Mouse (Mus musculus) embryonic facial prominence, embryonic 15.5 days (tissue): ENCODE results near the gene Nfatc2ip. TPM values are rescaled to one million over a fixed set of nuclear protein-coding genes. Genes with fewer than 3 reads are reported as not detected.

Experiments
- ATAC-seq: fragments of 200-750 bp; cut with Nextera tagmentation; 2 replicates; pipeline ENCODE4 v1.8.0; 2017; ENCODE audit warnings: low read depth, moderate TSS enrichment; ENCODE audit not compliant: insufficient number of reproducible peaks, low FRiP score, low TSS enrichment
- H3K27ac ChIP-seq: fragments of 300-500 bp; sonication (generic); replicated peaks from 2 replicates; pipeline ENCODE4 v1.5.1; 2015; ENCODE audit warnings: mild to moderate bottlenecking, inconsistent platforms
- H3K27me3 ChIP-seq: fragments of 300-500 bp; sonication (generic); 2 replicates; pipeline ENCODE4 v1.6.1; 2015; ENCODE audit warnings: inconsistent platforms
- H3K36me3 ChIP-seq: fragments of 300-500 bp; sonication (generic); 2 replicates; pipeline ENCODE4 v1.6.1; 2015; ENCODE audit warnings: mild to moderate bottlenecking, inconsistent platforms
- H3K4me1 ChIP-seq: fragments of 300-500 bp; sonication (generic); 2 replicates; pipeline ENCODE4 v1.6.1; 2015; ENCODE audit warnings: inconsistent platforms
- H3K4me2 ChIP-seq: fragments of 300-500 bp; sonication (generic); replicated peaks from 2 replicates; pipeline ENCODE4 v1.6.1; 2015; ENCODE audit warnings: mild to moderate bottlenecking, inconsistent platforms
- H3K4me3 ChIP-seq: fragments of 300-500 bp; sonication (generic); replicated peaks from 2 replicates; pipeline ENCODE4 v1.5.1; 2015; ENCODE audit warnings: mild to moderate bottlenecking, inconsistent platforms
- H3K9ac ChIP-seq: fragments of 300-500 bp; sonication (generic); 2 replicates; pipeline ENCODE4 v1.6.1; 2015; ENCODE audit warnings: inconsistent platforms
- H3K9me3 ChIP-seq: fragments of 300-500 bp; sonication (generic); replicated peaks from 2 replicates; pipeline ENCODE4 v1.6.1; 2016; ENCODE audit warnings: inconsistent platforms
- WGBS: fragments of 180-500 bp; shearing (Covaris S2); methylation state at CpG from one replicate; pipeline ENCODE4 v1.1.7; 2015; 5-methylcytosine and 5-hydroxymethylcytosine counted together
- microRNA-seq: library from miRNA; unstranded; fragments of <30 nt; microRNA quantifications from one replicate; pipeline ENCODE4, GENCODE M21; 2016; ENCODE audit warnings: borderline number of aligned reads
- polyA plus RNA-seq: library from polyadenylated mRNA; unstranded; fragments of >200 nt; fragmentation: Nextera tagmentation; extraction: Ambion mirVana; gene quantifications from 2 replicates; pipeline ENCODE4 v1.2.1, GENCODE M21; 2015

Gene Nfatc2ip
- polyA plus RNA-seq, 1 experiment from 2014 or later = 3.2 TPM

DNA sequence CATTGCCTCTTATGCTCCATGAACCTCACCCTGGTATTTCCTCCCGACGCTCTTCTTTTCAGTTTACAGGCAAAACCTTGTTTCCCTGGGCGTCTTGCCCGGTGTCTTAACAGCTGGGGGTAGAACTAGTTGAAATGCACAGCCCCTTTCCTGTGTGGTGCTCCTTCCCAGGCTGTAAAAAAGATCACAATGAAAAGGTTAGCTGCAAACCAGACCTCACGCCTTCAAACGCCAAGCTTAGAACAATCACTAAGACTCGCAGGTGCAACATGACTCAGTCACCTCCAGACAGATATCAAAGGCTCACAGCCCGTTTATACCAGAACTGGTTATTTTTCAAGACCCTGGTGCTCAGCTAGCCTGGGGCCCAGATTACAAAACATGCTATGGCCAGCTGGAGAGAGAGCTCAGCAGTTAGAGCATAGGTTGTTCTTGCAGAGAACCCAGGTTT is 57.0 kb downstream of the Nfatc2ip start:
- H3K4me1 ChIP-seq = no peaks in the 10 kb centered on the region
- no peaks in the 10 kb centered on the region; the same call in 1 of the 2 replicates for H3K27me3 ChIP-seq
- no peak overlapping the region for H3K27ac ChIP-seq
- no peak overlapping the region for H3K9ac ChIP-seq
- H3K4me3 ChIP-seq = no peak overlapping the region
- H3K9me3 ChIP-seq = no peaks in the 10 kb centered on the region
- 65% methylated on average over 8 of the region's 8 CpGs for WGBS
- H3K4me2 ChIP-seq = no peak overlapping the region
- H3K36me3 ChIP-seq = no peaks in the 10 kb centered on the region
- ATAC-seq = no peak

GRCm38 (mm10) chr7:126338906-126339305 is 57.6 kb downstream of the Nfatc2ip start:
- H3K9me3 ChIP-seq = no peaks in the 10 kb centered on the region
- no peaks in the 10 kb centered on the region for H3K36me3 ChIP-seq
- no peak overlapping the region for H3K27ac ChIP-seq
- no peak overlapping the region for H3K4me2 ChIP-seq
- no peak overlapping the region for H3K9ac ChIP-seq
- no peaks in the 10 kb centered on the region; the same call in 1 of the 2 replicates for H3K27me3 ChIP-seq
- no peaks in the 10 kb centered on the region for H3K4me1 ChIP-seq
- no peak overlapping the region for H3K4me3 ChIP-seq
- ATAC-seq = no peak
- WGBS = 82% methylated on average over 8 of the region's 8 CpGs

DNA sequence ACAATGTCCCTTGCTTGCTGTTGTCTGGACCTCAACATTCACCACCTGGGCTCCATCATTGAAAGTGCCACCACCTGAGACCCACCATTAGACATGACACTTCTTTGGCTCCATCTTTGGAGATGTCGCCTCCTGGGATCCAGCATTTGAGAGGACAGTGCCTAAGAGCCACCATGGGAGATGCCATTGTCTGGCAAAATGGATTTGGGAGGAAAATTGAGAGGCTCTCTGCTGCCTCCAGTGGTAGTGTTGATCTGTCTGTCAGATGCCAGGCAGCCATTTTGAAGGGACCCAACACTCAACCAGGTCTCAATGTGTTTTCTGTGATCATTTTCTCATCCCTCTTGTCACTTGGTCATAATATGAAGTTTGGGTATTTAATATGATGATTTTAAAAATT is 61.0 kb downstream of the Nfatc2ip start:
- H3K9ac ChIP-seq = no peak overlapping the region
- no peaks in the 10 kb centered on the region; the same call in 1 of the 2 replicates for H3K27me3 ChIP-seq
- H3K36me3 ChIP-seq = no peaks in the 10 kb centered on the region
- H3K4me2 ChIP-seq = no peak overlapping the region
- H3K27ac ChIP-seq = no peak overlapping the region
- 93% methylated on average over 1 of the region's 1 CpGs for WGBS
- ATAC-seq = no peak
- no peaks in the 10 kb centered on the region for H3K4me1 ChIP-seq
- H3K9me3 ChIP-seq = no peaks in the 10 kb centered on the region
- no peak overlapping the region for H3K4me3 ChIP-seq

Small RNA genes within 50 kb of the gene (microRNA-seq; reads per million reads assigned to microRNA genes)
- gene Mir7058 = not detected

Other genes with a start within 250 kb of the Nfatc2ip start
- 51.5 and 52.1 TPM in 2 replicates for gene Xpo6, start 196.2 kb downstream of the Nfatc2ip start, polyA plus RNA-seq
- 36.0 and 40.1 TPM in 2 replicates for gene Sbk1, start 124.1 kb downstream of the Nfatc2ip start, polyA plus RNA-seq
- 3.7 and 4.3 TPM in 2 replicates for gene Lat, start 27.2 kb downstream of the Nfatc2ip start, polyA plus RNA-seq
- gene Spns1, start 19.3 kb downstream of the Nfatc2ip start, polyA plus RNA-seq = 59.7 and 62.0 TPM in 2 replicates
- 0.07 TPM in 1 of 2 replicates, not detected in the other for gene Cd19, start 18.2 kb upstream of the Nfatc2ip start, polyA plus RNA-seq
- 36.2 and 38.1 TPM in 2 replicates for gene Rabep2, start 32.0 kb upstream of the Nfatc2ip start, polyA plus RNA-seq
- 103 and 140 TPM in 2 replicates for gene Atp2a1, start 66.4 kb upstream of the Nfatc2ip start, polyA plus RNA-seq
- gene Sh2b1, start 78.7 kb upstream of the Nfatc2ip start, polyA plus RNA-seq = 54.2 and 60.4 TPM in 2 replicates
- gene Tufm, start 90.6 kb upstream of the Nfatc2ip start, polyA plus RNA-seq = 129 and 130 TPM in 2 replicates
- gene Atxn2l, start 106.7 kb upstream of the Nfatc2ip start, polyA plus RNA-seq = 52.1 and 58.0 TPM in 2 replicates
- gene Eif3c, start 169.7 kb upstream of the Nfatc2ip start, polyA plus RNA-seq = 176 and 188 TPM in 2 replicates
- gene Apobr, start 188.2 kb upstream of the Nfatc2ip start, polyA plus RNA-seq = 1.4 and 1.5 TPM in 2 replicates
- 33.7 and 38.4 TPM in 2 replicates for gene Cln3, start 189.1 kb upstream of the Nfatc2ip start, polyA plus RNA-seq
- gene Il27, start 198.2 kb upstream of the Nfatc2ip start, polyA plus RNA-seq = not detected in 2 replicates
- gene Nupr1, start 234.1 kb upstream of the Nfatc2ip start, polyA plus RNA-seq = 38.5 and 40.4 TPM in 2 replicates